Mouse (Mus musculus): Measurements from ENCODE around the gene Nme2. TPM values are rescaled to one million over a fixed set of nuclear protein-coding genes. Genes with fewer than 3 reads are reported as not detected.

Nme2 gene
- polyA plus RNA-seq, 1 experiment = 1.4 TPM

DNA sequence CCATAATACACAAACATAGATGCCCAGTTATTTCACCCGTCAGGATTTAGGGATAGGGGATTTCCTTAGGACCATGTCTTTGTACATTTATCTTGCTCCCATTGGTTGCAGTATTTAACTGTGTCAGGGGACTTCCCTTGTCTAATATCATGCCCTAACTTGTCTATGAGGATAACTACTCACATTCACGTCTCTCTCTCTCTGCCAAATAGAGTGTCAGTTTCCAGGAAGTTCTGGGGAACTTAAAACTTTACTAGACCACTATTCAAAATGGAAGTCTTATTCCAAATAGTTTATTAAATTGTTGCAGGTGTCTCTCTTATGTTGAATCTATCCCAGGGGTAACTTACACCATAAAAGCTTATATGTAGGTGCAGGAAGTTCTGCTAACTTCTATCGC lies 44.5 kb downstream of the Nme2 start:
- H3K36me3 ChIP-seq (ENCODE audit: control insufficient read depth) = peaks cover 70% of the 10 kb centered on the region
- H3K9me3 ChIP-seq (ENCODE audit: control insufficient read depth, low read length) = no peaks in the 10 kb centered on the region
- no peaks in the 10 kb centered on the region for H3K27me3 ChIP-seq (ENCODE audit: control insufficient read depth)
- H3K4me1 ChIP-seq (ENCODE audit: control insufficient read depth) = peaks cover 6% of the 10 kb centered on the region
- TF ChIP-seq TAL1 (IDR thresholded peaks at IDR 0.05; ENCODE audit: low read length) (no peak), GATA1 (IDR thresholded peaks at IDR 0.05; ENCODE audit: low read length) (no peak)
- no peak overlapping the region for H3K4me3 ChIP-seq (replicated peaks)

DNA sequence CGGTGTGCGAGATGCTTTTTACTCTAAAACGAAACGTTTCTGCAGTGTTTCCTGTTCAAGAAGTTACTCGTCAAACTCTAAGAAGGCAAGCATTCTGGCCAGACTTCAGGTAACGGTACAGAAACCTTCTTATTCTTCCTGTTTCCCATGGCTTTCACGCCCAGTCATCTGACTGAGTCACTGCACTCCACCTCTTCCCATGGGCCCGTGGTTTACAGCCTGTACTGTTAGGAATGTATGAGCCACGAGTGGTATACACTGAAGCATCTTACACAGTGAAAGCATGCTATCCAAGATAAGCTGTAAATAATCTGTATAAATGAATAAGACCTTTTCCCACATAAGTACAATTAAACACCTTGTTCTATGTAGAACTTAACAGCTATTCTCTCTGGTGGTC lies 47.2 kb downstream of the Nme2 start:
- Histone ChIP-seq H3K27me3 (ENCODE audit: control insufficient read depth) (no peaks in the 10 kb centered on the region), H3K4me1 (ENCODE audit: control insufficient read depth) (no peaks in the 10 kb centered on the region), H3K36me3 (ENCODE audit: control insufficient read depth) (peaks cover 68% of the 10 kb centered on the region), H3K4me3 (replicated peaks) (no peak overlapping the region), H3K9me3 (ENCODE audit: control insufficient read depth, low read length) (no peaks in the 10 kb centered on the region)
- TF ChIP-seq GATA1 (IDR thresholded peaks at IDR 0.05; ENCODE audit: low read length) (no peak), TAL1 (IDR thresholded peaks at IDR 0.05; ENCODE audit: low read length) (no peak)

DNA sequence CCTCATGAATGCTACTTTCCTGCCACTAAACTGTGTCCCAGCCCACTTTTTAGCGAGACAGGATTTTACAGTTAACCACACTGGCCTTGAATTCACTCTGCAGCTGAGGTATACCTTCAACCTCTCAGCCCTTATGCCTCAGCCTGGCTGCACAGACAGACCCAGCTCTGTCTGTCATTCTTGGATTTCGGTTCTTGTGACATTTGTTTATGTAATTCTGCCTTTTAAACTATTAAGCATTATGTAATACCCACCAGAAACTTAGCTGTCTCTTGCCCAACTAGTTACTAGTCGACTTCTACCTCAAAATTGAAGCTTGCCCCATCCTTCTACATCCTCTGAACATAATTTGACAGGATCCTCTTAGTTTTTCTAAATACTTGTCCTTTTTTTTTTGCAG lies 48.2 kb downstream of the Nme2 start:
- TF ChIP-seq GATA1 (IDR thresholded peaks at IDR 0.05; ENCODE audit: low read length) (no peak), TAL1 (IDR thresholded peaks at IDR 0.05; ENCODE audit: low read length) (no peak)
- H3K4me1 ChIP-seq (ENCODE audit: control insufficient read depth) = no peaks in the 10 kb centered on the region
- H3K27me3 ChIP-seq (ENCODE audit: control insufficient read depth) = no peaks in the 10 kb centered on the region
- no peaks in the 10 kb centered on the region for H3K9me3 ChIP-seq (ENCODE audit: control insufficient read depth, low read length)
- no peak overlapping the region for H3K4me3 ChIP-seq (replicated peaks)
- peaks cover 66% of the 10 kb centered on the region for H3K36me3 ChIP-seq (ENCODE audit: control insufficient read depth)

DNA sequence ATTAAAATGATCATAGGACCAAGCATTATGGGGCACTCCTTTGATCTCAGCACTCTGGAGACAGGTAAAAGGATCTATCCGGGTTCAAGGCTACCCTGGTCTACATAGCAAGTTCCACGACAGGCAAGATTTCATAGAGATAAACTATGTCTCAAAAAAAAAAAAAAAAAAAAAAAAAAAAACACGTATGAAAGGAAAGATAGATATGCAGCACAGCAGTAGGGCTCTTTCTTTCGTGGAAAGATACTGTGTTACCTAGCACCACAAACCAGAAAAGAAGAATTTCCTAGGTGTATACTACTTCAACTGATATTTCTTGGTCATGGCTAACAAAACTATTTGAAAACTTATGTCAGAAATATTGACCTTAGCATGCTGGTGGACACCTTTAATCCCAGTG lies 49.2 kb downstream of the Nme2 start:
- no peaks in the 10 kb centered on the region for H3K27me3 ChIP-seq (ENCODE audit: control insufficient read depth)
- no peaks in the 10 kb centered on the region for H3K4me1 ChIP-seq (ENCODE audit: control insufficient read depth)
- H3K9me3 ChIP-seq (ENCODE audit: control insufficient read depth, low read length) = no peaks in the 10 kb centered on the region
- peaks cover 61% of the 10 kb centered on the region for H3K36me3 ChIP-seq (ENCODE audit: control insufficient read depth)
- TF ChIP-seq TAL1 (IDR thresholded peaks at IDR 0.05; ENCODE audit: low read length) = no peak
- TF ChIP-seq GATA1 (IDR thresholded peaks at IDR 0.05; ENCODE audit: low read length) = no peak
- no peak overlapping the region for H3K4me3 ChIP-seq (replicated peaks)

Other genes starting within 250 kb of the Nme2 start
- 1.0 and 1.2 TPM in 2 replicates for gene Utp18, start 70.5 kb downstream of the Nme2 start, polyA plus RNA-seq (2012)
- gene Mbtd1, start 70.4 kb downstream of the Nme2 start, polyA plus RNA-seq (2012) = 0.09 and 0.13 TPM in 2 replicates
- 9.9 and 13.0 TPM in 2 replicates for gene Gm20390, start 12.0 kb upstream of the Nme2 start, polyA plus RNA-seq (2012)
- 11.0 and 13.0 TPM in 2 replicates for gene Nme1, start 12.3 kb upstream of the Nme2 start, polyA plus RNA-seq (2012)
- gene Spag9, start 39.8 kb upstream of the Nme2 start, polyA plus RNA-seq (2012) = 0.17 and 0.21 TPM in 2 replicates

Measured in erythroblast, embryonic 14.5 days (primary cell).